Mouse (Mus musculus) E14TG2a.4 (cell line): ENCODE measurements around the gene Tstd1.

Experiments
- CTCF ChIP-seq: conservative IDR thresholded peaks from 2 replicates; pipeline ENCODE4 v1.5.1; 2014; ENCODE audit warnings: low read length
- NANOG ChIP-seq: IDR thresholded peaks from 2 replicates; pipeline ENCODE4 v1.6.1; 2014; ENCODE audit warnings: borderline replicate concordance, low read length, mixed read lengths
- POU5F1 ChIP-seq: IDR thresholded peaks from 2 replicates; pipeline ENCODE4 v1.6.1; 2014; ENCODE audit warnings: low read length, borderline replicate concordance

GRCm38 (mm10) chr1:171452522-171452921 lies 33.9 kb downstream of the Tstd1 start:
- TF ChIP-seq CTCF, result no peak
- no peak for TF ChIP-seq NANOG
- TF ChIP-seq POU5F1, result no peak
